Comparison of ENCODE assay signal across 8 mouse cellular contexts in genomic region chr11:51032851-51033250, GRCm38 (mm10). TPM values are rescaled to one million over a fixed set of nuclear protein-coding genes. Genes with fewer than 3 reads are reported as not detected.
DNase-seq lines count a peak whose midpoint lies in the region; ATAC-seq and TF ChIP-seq lines count a peak whose summit lies in the region.

No protein-coding gene starts in this region.

- TF ChIP-seq CTCF in liver, embryonic 14.5 days (IDR thresholded peaks at IDR 0.05; ENCODE audit: low read depth), result peak; percentile 74

- no peaks in the 10 kb centered on the region for H3K36me3 ChIP-seq in forebrain, embryonic 14.5 days (ENCODE audit: control insufficient read depth, insufficient read depth, low read length)
- H3K36me3 ChIP-seq in forebrain, embryonic 11.5 days (ENCODE audit: control insufficient read depth, insufficient read depth, low read length), result no peaks in the 10 kb centered on the region
- no peaks in the 10 kb centered on the region for H3K36me3 ChIP-seq in liver, embryonic 14.5 days (replicated peaks; ENCODE audit: control insufficient read depth, insufficient read depth, low read depth)
- H3K36me3 ChIP-seq in liver, embryonic 11.5 days (ENCODE audit: control insufficient read depth, insufficient read depth, low read length), result no peaks in the 10 kb centered on the region

- peak; percentile 70 for DNase-seq in forebrain, embryonic 14.5 days (ENCODE audit: low spot score)
- no peak for DNase-seq in forebrain, embryonic 11.5 days (ENCODE audit: low spot score)
- peak in 1 of 3 experiments; percentile 3 for DNase-seq in liver, embryonic 14.5 days (ENCODE audit: low read depth in 3 of 3, low spot score in 3 of 3)
- no peak for DNase-seq in liver, embryonic 11.5 days (ENCODE audit: low spot score)
- DNase-seq in c-Kit-negative CD71-positive TER-119-positive erythroid progenitor cells, embryonic 14.5 days (ENCODE audit: low read depth, low spot score), result peak; percentile 8
- DNase-seq in layer of hippocampus, postnatal 25 days (ENCODE audit: extremely low spot score in 1 of 2, low spot score in 1 of 2), result peak; percentile 10 to 17
- peak; percentile 29 for DNase-seq in thymus, postnatal 4 days
- no peak for DNase-seq in ovary, postnatal 36 days (ENCODE audit: low spot score)

- no peak for ATAC-seq in forebrain, embryonic 14.5 days
- ATAC-seq in forebrain, embryonic 11.5 days (replicated peaks; ENCODE audit: low FRiP score), result no peak
- ATAC-seq in liver, embryonic 14.5 days (ENCODE audit: insufficient read depth), result no peak
- no peak for ATAC-seq in liver, embryonic 11.5 days (replicated peaks; ENCODE audit: low FRiP score)

- H3K4me1 ChIP-seq in forebrain, embryonic 14.5 days (ENCODE audit: control insufficient read depth, insufficient read depth, low read length), result no peaks in the 10 kb centered on the region
- no peaks in the 10 kb centered on the region for H3K4me1 ChIP-seq in forebrain, embryonic 11.5 days (replicated peaks; ENCODE audit: control insufficient read depth, insufficient read depth, low read length)
- H3K4me1 ChIP-seq in liver, embryonic 14.5 days (replicated peaks; ENCODE audit: control insufficient read depth in 2 of 2, insufficient read depth in 2 of 2, low read length in 1 of 2), result no peaks in the 10 kb centered on the region
- no peaks in the 10 kb centered on the region for H3K4me1 ChIP-seq in liver, embryonic 11.5 days (replicated peaks; ENCODE audit: control insufficient read depth, insufficient read depth, low read length)

- 7% methylated on average over 1 of the region's 1 CpGs for WGBS in forebrain, embryonic 14.5 days
- 13% methylated on average over 1 of the region's 1 CpGs for WGBS in forebrain, embryonic 11.5 days
- 29% methylated on average over 1 of the region's 1 CpGs for WGBS in liver, embryonic 14.5 days (ENCODE audit: insufficient replicate concordance)
- 13% methylated on average over 1 of the region's 1 CpGs for WGBS in liver, embryonic 11.5 days

- no peak overlapping the region for H3K9ac ChIP-seq in forebrain, embryonic 14.5 days (ENCODE audit: low read length)
- H3K9ac ChIP-seq in forebrain, embryonic 11.5 days (ENCODE audit: low read length), result no peak overlapping the region
- H3K9ac ChIP-seq in liver, embryonic 14.5 days (replicated peaks), result no peak overlapping the region
- no peak overlapping the region for H3K9ac ChIP-seq in liver, embryonic 11.5 days (ENCODE audit: low read depth, low read length)

- TF ChIP-seq EP300 in liver, embryonic 14.5 days (IDR thresholded peaks at IDR 0.05; ENCODE audit: low read depth), result no peak

- H3K4me2 ChIP-seq in forebrain, embryonic 14.5 days (ENCODE audit: low read length), result no peak overlapping the region
- no peak overlapping the region for H3K4me2 ChIP-seq in forebrain, embryonic 11.5 days (ENCODE audit: low read depth, low read length, severe bottlenecking)
- no peak overlapping the region for H3K4me2 ChIP-seq in liver, embryonic 14.5 days (ENCODE audit: low read depth)
- no peak overlapping the region for H3K4me2 ChIP-seq in liver, embryonic 11.5 days

- H3K9me3 ChIP-seq in forebrain, embryonic 14.5 days (replicated peaks; ENCODE audit: control insufficient read depth, low read length), result no peaks in the 10 kb centered on the region
- H3K9me3 ChIP-seq in forebrain, embryonic 11.5 days (ENCODE audit: control insufficient read depth, low read length), result no peaks in the 10 kb centered on the region
- no peaks in the 10 kb centered on the region for H3K9me3 ChIP-seq in liver, embryonic 14.5 days (ENCODE audit: control insufficient read depth, low read length)
- no peaks in the 10 kb centered on the region for H3K9me3 ChIP-seq in liver, embryonic 11.5 days (ENCODE audit: control insufficient read depth, low read length)

- H3K4me3 ChIP-seq in forebrain, embryonic 14.5 days (ENCODE audit: low read depth, low read length), result no peak overlapping the region
- no peak overlapping the region for H3K4me3 ChIP-seq in forebrain, embryonic 11.5 days (ENCODE audit: low read depth, low read length)
- no peak overlapping the region for H3K4me3 ChIP-seq in liver, embryonic 14.5 days (ENCODE audit: insufficient read depth in 1 of 2, low read depth in 2 of 2, low read length in 2 of 2)
- no peak overlapping the region for H3K4me3 ChIP-seq in liver, embryonic 11.5 days (ENCODE audit: low read depth, low read length)

- H3K27me3 ChIP-seq in forebrain, embryonic 14.5 days (replicated peaks; ENCODE audit: control insufficient read depth, insufficient read depth, low read length), result no peaks in the 10 kb centered on the region
- no peaks in the 10 kb centered on the region for H3K27me3 ChIP-seq in forebrain, embryonic 11.5 days (ENCODE audit: control insufficient read depth, insufficient read depth, low read length)
- H3K27me3 ChIP-seq in liver, embryonic 14.5 days (ENCODE audit: control insufficient read depth, insufficient read depth, low read length), result no peaks in the 10 kb centered on the region
- no peaks in the 10 kb centered on the region for H3K27me3 ChIP-seq in liver, embryonic 11.5 days (replicated peaks; ENCODE audit: control insufficient read depth, insufficient read depth, low read length)

- no peak overlapping the region for H3K27ac ChIP-seq in forebrain, embryonic 14.5 days (ENCODE audit: low read depth, low read length)
- no peak overlapping the region for H3K27ac ChIP-seq in forebrain, embryonic 11.5 days (ENCODE audit: low read depth, low read length)
- no peak overlapping the region for H3K27ac ChIP-seq in liver, embryonic 14.5 days
- no peak overlapping the region for H3K27ac ChIP-seq in liver, embryonic 11.5 days (ENCODE audit: low read depth, low read length)

RNA-seq across cellular contexts. Expression of gene Olfr1375, which starts 15.1 kb away (rescaled TPM):
- not detected in 2 replicates for polyA plus RNA-seq in forebrain, embryonic 14.5 days (2014; fragmentation: Nextera tagmentation; extraction: Ambion mirVana)
- not detected in 2 replicates for polyA plus RNA-seq in forebrain, embryonic 11.5 days (2014; fragmentation: Nextera tagmentation; extraction: Ambion mirVana)
- not detected in 2 replicates for polyA plus RNA-seq in liver, embryonic 14.5 days (2012; rRNA removed)
- not detected in 2 replicates for polyA plus RNA-seq in liver, embryonic 14.5 days (2014; fragmentation: Nextera tagmentation; extraction: Ambion mirVana)
- not detected in 2 replicates for polyA plus RNA-seq in liver, embryonic 11.5 days (2014; fragmentation: Nextera tagmentation; extraction: Ambion mirVana)
- not detected for total RNA-seq in layer of hippocampus, postnatal 25 days (2021)

RNA-seq across cellular contexts. Expression of gene Olfr54, which starts 18.8 kb away (rescaled TPM):
- not detected in 2 replicates for polyA plus RNA-seq in forebrain, embryonic 14.5 days (2014; fragmentation: Nextera tagmentation; extraction: Ambion mirVana)
- not detected in 2 replicates for polyA plus RNA-seq in forebrain, embryonic 11.5 days (2014; fragmentation: Nextera tagmentation; extraction: Ambion mirVana)
- not detected in 2 replicates for polyA plus RNA-seq in liver, embryonic 14.5 days (2012; rRNA removed)
- polyA plus RNA-seq in liver, embryonic 14.5 days (2014; fragmentation: Nextera tagmentation; extraction: Ambion mirVana), result not detected in 2 replicates
- not detected in 2 replicates for polyA plus RNA-seq in liver, embryonic 11.5 days (2014; fragmentation: Nextera tagmentation; extraction: Ambion mirVana)
- total RNA-seq in layer of hippocampus, postnatal 25 days (2021), result not detected

RNA-seq across cellular contexts. Expression of gene Zfp354a, which starts 26.2 kb away (rescaled TPM):
- polyA plus RNA-seq in forebrain, embryonic 14.5 days (2014; fragmentation: Nextera tagmentation; extraction: Ambion mirVana), result 11.1 and 15.0 TPM in 2 replicates
- polyA plus RNA-seq in forebrain, embryonic 11.5 days (2014; fragmentation: Nextera tagmentation; extraction: Ambion mirVana), result 9.7 and 11.6 TPM in 2 replicates
- 0.47 and 1.1 TPM in 2 replicates for polyA plus RNA-seq in liver, embryonic 14.5 days (2012; rRNA removed)
- 1.00 and 1.1 TPM in 2 replicates for polyA plus RNA-seq in liver, embryonic 14.5 days (2014; fragmentation: Nextera tagmentation; extraction: Ambion mirVana)
- 4.1 and 4.5 TPM in 2 replicates for polyA plus RNA-seq in liver, embryonic 11.5 days (2014; fragmentation: Nextera tagmentation; extraction: Ambion mirVana)
- 1 to 10 TPM; 8.7 to 8.8 TPM for total RNA-seq in layer of hippocampus, postnatal 25 days (2021)

RNA-seq across cellular contexts. Expression of gene Olfr51, which starts 29.5 kb away (rescaled TPM):
- not detected in 2 replicates for polyA plus RNA-seq in forebrain, embryonic 14.5 days (2014; fragmentation: Nextera tagmentation; extraction: Ambion mirVana)
- polyA plus RNA-seq in forebrain, embryonic 11.5 days (2014; fragmentation: Nextera tagmentation; extraction: Ambion mirVana), result not detected in 2 replicates
- not detected in 2 replicates for polyA plus RNA-seq in liver, embryonic 14.5 days (2012; rRNA removed)
- not detected in 2 replicates for polyA plus RNA-seq in liver, embryonic 14.5 days (2014; fragmentation: Nextera tagmentation; extraction: Ambion mirVana)
- polyA plus RNA-seq in liver, embryonic 11.5 days (2014; fragmentation: Nextera tagmentation; extraction: Ambion mirVana), result not detected in 2 replicates
- not detected for total RNA-seq in layer of hippocampus, postnatal 25 days (2021)

RNA-seq across cellular contexts. Expression of gene Olfr1377, which starts 51.1 kb away (rescaled TPM):
- not detected in 2 replicates for polyA plus RNA-seq in forebrain, embryonic 14.5 days (2014; fragmentation: Nextera tagmentation; extraction: Ambion mirVana)
- not detected in 2 replicates for polyA plus RNA-seq in forebrain, embryonic 11.5 days (2014; fragmentation: Nextera tagmentation; extraction: Ambion mirVana)
- polyA plus RNA-seq in liver, embryonic 14.5 days (2012; rRNA removed), result not detected in 2 replicates
- not detected in 2 replicates for polyA plus RNA-seq in liver, embryonic 14.5 days (2014; fragmentation: Nextera tagmentation; extraction: Ambion mirVana)
- not detected in 2 replicates for polyA plus RNA-seq in liver, embryonic 11.5 days (2014; fragmentation: Nextera tagmentation; extraction: Ambion mirVana)
- total RNA-seq in layer of hippocampus, postnatal 25 days (2021), result not detected

Comparison
In these comparisons a context has a peak if more than half of its experiments do, and no peak if none do; other contexts are left out.
1. DNase-seq: peak in forebrain, embryonic 14.5 days (single experiment), c-Kit-negative CD71-positive TER-119-positive erythroid progenitor cells, embryonic 14.5 days (single experiment), layer of hippocampus, postnatal 25 days (2 of 2) and thymus, postnatal 4 days (single experiment); none in forebrain, embryonic 11.5 days (single experiment), liver, embryonic 11.5 days (single experiment) and ovary, postnatal 36 days (single experiment).